In genomic region chr13:117602181-117602580, GRCm38 (mm10) we compare ENCODE assay signal across 8 mouse cellular contexts. TPM values are rescaled to one million over a fixed set of nuclear protein-coding genes. Genes with fewer than 3 reads are reported as not detected.
DNase-seq lines count a peak whose midpoint lies in the region; ATAC-seq and TF ChIP-seq lines count a peak whose summit lies in the region.

Gene Hcn1, plus strand, starts transcription at chr13:117602320.

- peak within 1 kb of the TSS; percentile 44 for H3K4me3 ChIP-seq in bone marrow macrophage, adult 2 months (ENCODE audit: insufficient read depth, low read length)
- H3K4me3 ChIP-seq in embryonic fibroblast, embryonic 13.5 days (ENCODE audit: insufficient read depth, low read length) = peak within 1 kb of the TSS; percentile 54
- H3K4me3 ChIP-seq in heart, embryonic 13.5 days = peak within 1 kb of the TSS; percentile 63
- peak within 1 kb of the TSS; percentile 37 for H3K4me3 ChIP-seq in kidney, postnatal 0 days (replicated peaks; ENCODE audit: low read depth, low read length)
- H3K4me3 ChIP-seq in liver, embryonic 11.5 days (ENCODE audit: low read depth, low read length) = peak within 1 kb of the TSS; percentile 56
- H3K4me3 ChIP-seq in stomach, embryonic 16.5 days (replicated peaks; ENCODE audit: low read length) = peak within 1 kb of the TSS; percentile 60

- ATAC-seq in heart, embryonic 13.5 days (ENCODE audit: extremely low read depth, insufficient number of reproducible peaks, low FRiP score, low TSS enrichment) = peak; percentile 77
- peak; percentile 94 for ATAC-seq in kidney, postnatal 0 days (replicated peaks; ENCODE audit: low FRiP score, low read depth)
- ATAC-seq in liver, embryonic 11.5 days (replicated peaks; ENCODE audit: low FRiP score) = peak; percentile 92
- ATAC-seq in stomach, embryonic 16.5 days (ENCODE audit: insufficient read depth, low FRiP score) = peak; percentile 93

- H3K4me2 ChIP-seq in heart, embryonic 13.5 days = peak within 1 kb of the TSS; percentile 94
- H3K4me2 ChIP-seq in kidney, postnatal 0 days (ENCODE audit: low read length) = peak within 1 kb of the TSS; percentile 81
- H3K4me2 ChIP-seq in liver, embryonic 11.5 days = peak within 1 kb of the TSS; percentile 74
- H3K4me2 ChIP-seq in stomach, embryonic 16.5 days (ENCODE audit: low read depth, low read length) = peak within 1 kb of the TSS; percentile 97

- peak within 1 kb of the TSS; percentile 70 for H3K9ac ChIP-seq in heart, embryonic 13.5 days
- H3K9ac ChIP-seq in kidney, postnatal 0 days (ENCODE audit: low read depth, low read length) = no peak within 1 kb of the TSS
- H3K9ac ChIP-seq in liver, embryonic 11.5 days (ENCODE audit: low read depth, low read length) = no peak within 1 kb of the TSS
- peak within 1 kb of the TSS; percentile 61 for H3K9ac ChIP-seq in stomach, embryonic 16.5 days (ENCODE audit: low read length)

- peak; percentile 6 for DNase-seq in 3T3-L1 (ENCODE audit: low read depth, low spot score)
- DNase-seq in kidney, postnatal 0 days (ENCODE audit: low spot score) = peak; percentile 65
- peak; percentile 56 for DNase-seq in liver, embryonic 11.5 days (ENCODE audit: low spot score)
- DNase-seq in naive thymus-derived CD4-positive, alpha-beta T cell, adult 2 months (ENCODE audit: low read depth) = peak; percentile 10

- no peaks in the 10 kb centered on the region; the same call in 1 of the 2 replicates for H3K4me1 ChIP-seq in bone marrow macrophage, adult 2 months (ENCODE audit: control insufficient read depth, insufficient read depth, low read length)
- H3K4me1 ChIP-seq in embryonic fibroblast, embryonic 13.5 days (ENCODE audit: control insufficient read depth, insufficient read depth, low read length) = peaks cover 2% of the 10 kb centered on the region; the same call in 1 of the 2 replicates
- H3K4me1 ChIP-seq in heart, embryonic 13.5 days = peaks cover 21% of the 10 kb centered on the region
- no peaks in the 10 kb centered on the region; the same call in 1 of the 2 replicates for H3K4me1 ChIP-seq in kidney, postnatal 0 days (replicated peaks; ENCODE audit: insufficient read depth, low read length)
- H3K4me1 ChIP-seq in liver, embryonic 11.5 days (replicated peaks; ENCODE audit: control insufficient read depth, insufficient read depth, low read length) = no peaks in the 10 kb centered on the region
- H3K4me1 ChIP-seq in stomach, embryonic 16.5 days (ENCODE audit: control insufficient read depth, insufficient read depth, low read length) = peaks cover 10% of the 10 kb centered on the region

- WGBS in heart, embryonic 13.5 days = 0% methylated on average over 44 of the region's 45 CpGs
- under 1% methylated on average over 40 of the region's 45 CpGs for WGBS in kidney, postnatal 0 days
- WGBS in liver, embryonic 11.5 days = 1% methylated on average over 35 of the region's 45 CpGs
- WGBS in stomach, embryonic 16.5 days = 0% methylated on average over 36 of the region's 45 CpGs

- no peak for TF ChIP-seq POLR2A in bone marrow macrophage, adult 2 months (IDR thresholded peaks at IDR 0.05; ENCODE audit: borderline replicate concordance, low read depth, low read length)
- TF ChIP-seq POLR2A in embryonic fibroblast, embryonic 13.5 days (IDR thresholded peaks at IDR 0.05; ENCODE audit: low read depth, low read length) = no peak

- no peaks in the 10 kb centered on the region for H3K9me3 ChIP-seq in heart, embryonic 13.5 days
- no peaks in the 10 kb centered on the region for H3K9me3 ChIP-seq in kidney, postnatal 0 days (replicated peaks; ENCODE audit: low read length)
- no peaks in the 10 kb centered on the region for H3K9me3 ChIP-seq in liver, embryonic 11.5 days (ENCODE audit: control insufficient read depth, low read length)
- H3K9me3 ChIP-seq in stomach, embryonic 16.5 days (replicated peaks; ENCODE audit: control insufficient read depth, low read length) = no peaks in the 10 kb centered on the region

- H3K27ac ChIP-seq in bone marrow macrophage, adult 2 months (ENCODE audit: insufficient read depth, low read depth, low read length) = no peak within 1 kb of the TSS
- H3K27ac ChIP-seq in embryonic fibroblast, embryonic 13.5 days (ENCODE audit: insufficient read depth, low read length) = no peak within 1 kb of the TSS
- no peak within 1 kb of the TSS for H3K27ac ChIP-seq in heart, embryonic 13.5 days (replicated peaks)
- H3K27ac ChIP-seq in kidney, postnatal 0 days = no peak within 1 kb of the TSS
- H3K27ac ChIP-seq in liver, embryonic 11.5 days (ENCODE audit: low read depth, low read length) = no peak within 1 kb of the TSS
- H3K27ac ChIP-seq in stomach, embryonic 16.5 days (ENCODE audit: low read length) = no peak within 1 kb of the TSS

- H3K27me3 ChIP-seq in heart, embryonic 13.5 days (replicated peaks) = peaks cover 17% of the 10 kb centered on the region
- peaks cover 16% of the 10 kb centered on the region for H3K27me3 ChIP-seq in kidney, postnatal 0 days (ENCODE audit: insufficient read depth, low read length)
- H3K27me3 ChIP-seq in liver, embryonic 11.5 days (replicated peaks; ENCODE audit: control insufficient read depth, insufficient read depth, low read length) = peaks cover 21% of the 10 kb centered on the region
- H3K27me3 ChIP-seq in stomach, embryonic 16.5 days (ENCODE audit: control insufficient read depth, insufficient read depth, low read length) = peaks cover 20% of the 10 kb centered on the region

- H3K36me3 ChIP-seq in heart, embryonic 13.5 days = no peaks in the 10 kb centered on the region
- H3K36me3 ChIP-seq in kidney, postnatal 0 days (ENCODE audit: insufficient read depth, low read length) = no peaks in the 10 kb centered on the region
- no peaks in the 10 kb centered on the region for H3K36me3 ChIP-seq in liver, embryonic 11.5 days (ENCODE audit: control insufficient read depth, insufficient read depth, low read length)
- no peaks in the 10 kb centered on the region for H3K36me3 ChIP-seq in stomach, embryonic 16.5 days (ENCODE audit: control insufficient read depth, insufficient read depth, low read length)

- peak; percentile 34; the same call in 1 of the 2 replicates for TF ChIP-seq CTCF in bone marrow macrophage, adult 2 months (IDR thresholded peaks at IDR 0.05; ENCODE audit: low read depth, low read length)
- TF ChIP-seq CTCF in embryonic fibroblast, embryonic 13.5 days (IDR thresholded peaks at IDR 0.05; ENCODE audit: borderline replicate concordance, insufficient read depth, low read length) = no peak
- peak; percentile 61 for TF ChIP-seq CTCF in kidney, postnatal 0 days (IDR thresholded peaks at IDR 0.05; ENCODE audit: low read depth)

RNA-seq across cellular contexts. Expression of gene Hcn1, which starts in this region (rescaled TPM):
- not detected in 2 replicates for polyA plus RNA-seq in bone marrow macrophage, adult 2 months (2012; ENCODE audit: insufficient read depth, insufficient read length, missing spikeins)
- polyA plus RNA-seq in embryonic fibroblast, embryonic 13.5 days (2011; ENCODE audit: insufficient read length, low read depth, missing spikeins) = 0.95 and 1.6 TPM in 2 replicates
- 0.08 and 0.09 TPM in 2 replicates for polyA plus RNA-seq in heart, embryonic 13.5 days (2015; fragmentation: Nextera tagmentation; extraction: Ambion mirVana)
- not detected in 2 replicates for polyA plus RNA-seq in kidney, postnatal 0 days (2015; fragmentation: Nextera tagmentation; extraction: Ambion mirVana)
- 0.03 and 0.04 TPM in 2 replicates for polyA plus RNA-seq in liver, embryonic 11.5 days (2014; fragmentation: Nextera tagmentation; extraction: Ambion mirVana)
- polyA plus RNA-seq in stomach, embryonic 16.5 days (2015; fragmentation: Nextera tagmentation; extraction: Ambion mirVana) = 0.03 and 0.06 TPM in 2 replicates

Comparison
In these comparisons a context has a peak if more than half of its experiments do, and no peak if none do; other contexts are left out.
1. Peak in ATAC-seq, H3K4me3 ChIP-seq, H3K9ac ChIP-seq and H3K4me2 ChIP-seq in heart, embryonic 13.5 days; RNA of the gene not detected or under 1 TPM.
2. Peak in DNase-seq, ATAC-seq, H3K4me3 ChIP-seq and H3K4me2 ChIP-seq in kidney, postnatal 0 days; RNA of the gene not detected or under 1 TPM.
3. Peak in DNase-seq, ATAC-seq, H3K4me3 ChIP-seq and H3K4me2 ChIP-seq in liver, embryonic 11.5 days; RNA of the gene not detected or under 1 TPM.
4. Peak in ATAC-seq, H3K4me3 ChIP-seq, H3K9ac ChIP-seq and H3K4me2 ChIP-seq in stomach, embryonic 16.5 days; RNA of the gene not detected or under 1 TPM.
5. DNase-seq: peak in every context shown above with its lines; median percentile 65 in kidney, postnatal 0 days; 56 in liver, embryonic 11.5 days; 10 in naive thymus-derived CD4-positive, alpha-beta T cell, adult 2 months; 6 in 3T3-L1.